Mouse (Mus musculus): Measurements from ENCODE around the gene Olfr560.

GRCm38 (mm10) chr7:102718970-102719369, 40.2 kb downstream of the Olfr560 start, which contains the start of gene Olfr33:
- TF ChIP-seq POLR2A (IDR thresholded peaks at IDR 0.05; ENCODE audit: extremely low read depth, insufficient read depth, low read length), result no peak
- no peak for TF ChIP-seq CTCF (IDR thresholded peaks at IDR 0.05; ENCODE audit: extremely low read depth, insufficient read depth, low read length)

All from cortical plate, adult 2 months (tissue).